ENCODE assay signal across 26 mouse cellular contexts in genomic region chr2:131685326-131685725, GRCm38 (mm10).
DNase-seq lines count a peak whose midpoint lies in the region; ATAC-seq lines count a peak whose summit lies in the region.
"Had no signal": no experiment of that assay in that cellular context is flagged by ENCODE, and none has a peak within 500 bp of the region (broad histone marks: within the 10 kb centered on the region; RNA-seq: fewer than 3 reads in every experiment).

No protein-coding gene starts in this region.

- intact Hi-C loops in heart, postnatal 14 days (cut with DNase I), result no loop called here

- H3K9me3 ChIP-seq in heart, embryonic 11.5 days (replicated peaks; ENCODE audit: control insufficient read depth, low read length), result no peaks in the 10 kb centered on the region
- H3K9me3 ChIP-seq: heart, embryonic 13.5 days; hindbrain, embryonic 15.5 days; intestine, embryonic 15.5 days; limb, embryonic 10.5 days; liver, embryonic 15.5 days; lung, embryonic 15.5 days; midbrain, embryonic 15.5 days; neural tube, embryonic 12.5 days had no signal

- no peak overlapping the region for H3K4me3 ChIP-seq in heart, embryonic 11.5 days (ENCODE audit: low read depth, low read length)
- H3K4me3 ChIP-seq: heart, embryonic 13.5 days; hindbrain, embryonic 15.5 days; intestine, embryonic 15.5 days; limb, embryonic 10.5 days; liver, embryonic 15.5 days; lung, embryonic 15.5 days; midbrain, embryonic 15.5 days; neural tube, embryonic 12.5 days had no signal

- DNase-seq in cerebellum, postnatal 14 days, result peak; percentile 59 to 78
- DNase-seq in cerebellum, postnatal 36 days, result no peak
- peak; percentile 89 for DNase-seq in heart, adult 11 months
- DNase-seq in layer of hippocampus, postnatal 10 days (ENCODE audit: low spot score in 2 of 2), result peak; percentile 34 to 41
- DNase-seq in layer of hippocampus, postnatal 36 days, result no peak
- peak; percentile 9 to 36 for DNase-seq in heart, postnatal 14 days
- no peak for DNase-seq in spleen, postnatal 4 days (ENCODE audit: low spot score in 2 of 2)
- DNase-seq: adrenal gland, postnatal 14 days; cerebellum, adult 9-11 months; kidney, adult 8-10 months; kidney, postnatal 10 days; liver; retina, postnatal 1 day; right cerebral cortex, postnatal 25 days; thymus, postnatal 25 days had no signal

- H3K9ac ChIP-seq in heart, embryonic 11.5 days (ENCODE audit: low read depth, low read length), result no peak overlapping the region
- H3K9ac ChIP-seq: heart, embryonic 13.5 days; hindbrain, embryonic 15.5 days; intestine, embryonic 15.5 days; liver, embryonic 15.5 days; lung, embryonic 15.5 days; midbrain, embryonic 15.5 days; neural tube, embryonic 12.5 days had no signal

- no peaks in the 10 kb centered on the region for H3K27me3 ChIP-seq in heart, embryonic 11.5 days (ENCODE audit: control insufficient read depth, insufficient read depth, low read length)
- H3K27me3 ChIP-seq: heart, embryonic 13.5 days; hindbrain, embryonic 15.5 days; intestine, embryonic 15.5 days; liver, embryonic 15.5 days; lung, embryonic 15.5 days; midbrain, embryonic 15.5 days; neural tube, embryonic 12.5 days had no signal

- 69% methylated on average over 3 of the region's 3 CpGs for WGBS in heart, embryonic 11.5 days (ENCODE audit: insufficient replicate concordance)

- H3K27ac ChIP-seq in heart, embryonic 11.5 days (ENCODE audit: low read depth, low read length), result no peak overlapping the region
- H3K27ac ChIP-seq: heart, embryonic 13.5 days; hindbrain, embryonic 15.5 days; intestine, embryonic 15.5 days; limb, embryonic 10.5 days; liver, embryonic 15.5 days; lung, embryonic 15.5 days; macrophage; midbrain, embryonic 15.5 days; neural tube, embryonic 12.5 days had no signal

- no peak for ATAC-seq in heart, embryonic 11.5 days (replicated peaks; ENCODE audit: insufficient number of reproducible peaks, low FRiP score, low TSS enrichment)
- ATAC-seq: forebrain, embryonic 14.5 days; intestine, embryonic 15.5 days; midbrain, embryonic 15.5 days had no signal

- H3K4me1 ChIP-seq in heart, embryonic 11.5 days (ENCODE audit: control insufficient read depth, insufficient read depth, low read length), result peaks cover 5% of the 10 kb centered on the region; the same call in 1 of the 2 replicates
- H3K4me1 ChIP-seq: hindbrain, embryonic 15.5 days; intestine, embryonic 15.5 days; limb, embryonic 10.5 days; liver, embryonic 15.5 days; midbrain, embryonic 15.5 days; neural tube, embryonic 12.5 days had no signal

- H3K36me3 ChIP-seq in heart, embryonic 11.5 days (ENCODE audit: control insufficient read depth, insufficient read depth, low read length), result no peaks in the 10 kb centered on the region
- H3K36me3 ChIP-seq: heart, embryonic 13.5 days; hindbrain, embryonic 15.5 days; intestine, embryonic 15.5 days; limb, embryonic 10.5 days; liver, embryonic 15.5 days; lung, embryonic 15.5 days; midbrain, embryonic 15.5 days; neural tube, embryonic 12.5 days had no signal

- H3K4me2 ChIP-seq in heart, embryonic 11.5 days, result no peak overlapping the region
- H3K4me2 ChIP-seq: heart, embryonic 13.5 days; hindbrain, embryonic 15.5 days; intestine, embryonic 15.5 days; liver, embryonic 15.5 days; lung, embryonic 15.5 days; midbrain, embryonic 15.5 days; neural tube, embryonic 12.5 days had no signal

Comparison
In these comparisons a context has a peak if more than half of its experiments do, and no peak if none do; other contexts are left out.
1. DNase-seq: peak in cerebellum, postnatal 14 days (2 of 2), heart, adult 11 months (single experiment), layer of hippocampus, postnatal 10 days (2 of 2) and heart, postnatal 14 days (2 of 2); none in cerebellum, postnatal 36 days (0 of 2), layer of hippocampus, postnatal 36 days (0 of 2) and spleen, postnatal 4 days (0 of 2).